In the genomic region with DNA sequence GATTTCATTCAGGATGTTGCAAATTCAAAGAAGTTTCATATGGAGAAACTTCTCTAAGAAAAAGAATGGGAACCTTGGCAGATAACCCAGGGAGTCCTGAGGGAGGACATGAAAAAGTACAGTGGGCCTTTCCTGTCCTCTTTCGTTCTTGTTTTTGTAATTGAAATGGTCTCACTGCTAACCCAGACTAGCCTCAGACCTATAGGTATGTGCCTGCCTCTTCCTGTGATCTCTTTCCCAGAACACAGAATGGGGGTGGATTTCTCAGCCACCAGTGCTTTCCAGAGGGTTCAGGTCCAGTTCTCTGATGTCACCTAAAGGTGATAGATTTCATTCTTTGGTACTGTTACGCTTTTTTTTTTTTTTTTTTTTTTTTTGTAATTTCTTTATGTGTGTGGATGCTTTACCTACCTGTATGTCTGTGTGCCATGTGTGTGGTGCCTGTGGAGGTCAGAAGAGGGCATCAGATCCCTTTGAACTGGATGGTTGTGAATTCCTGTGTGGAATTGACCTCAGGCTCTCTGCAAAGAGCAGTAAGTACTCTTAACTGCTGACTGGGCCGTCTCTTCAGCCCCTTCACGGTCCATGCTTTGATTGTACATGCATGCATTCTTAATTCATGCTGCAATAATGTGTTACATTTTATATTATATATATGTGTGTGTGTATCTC, we compare ENCODE assay signal across 1 mouse cellular context.
TF ChIP-seq lines count a peak whose summit lies in the region.

No protein-coding gene starts in this region.

TF ChIP-seq in CH12.LX, 34 proteins besides CTCF, POLR2A, EP300 and RAD21 (continued from another document):
- TF ChIP-seq ZKSCAN1 (IDR thresholded peaks at IDR 0.05; ENCODE audit: borderline replicate concordance, low read depth, low read length) (no peak), NRF1 (IDR thresholded peaks at IDR 0.05; ENCODE audit: low read depth, low read length) (no peak), E2F4 (IDR thresholded peaks at IDR 0.05; ENCODE audit: insufficient replicate concordance, low read depth, low read length) (no peak), USF1 (IDR thresholded peaks at IDR 0.05; ENCODE audit: low read depth, low read length) (no peak), MXI1 (IDR thresholded peaks at IDR 0.05; ENCODE audit: low read depth, low read length) (no peak), CHD1 (IDR thresholded peaks at IDR 0.05; ENCODE audit: low read depth, low read length) (no peak), UBTF (IDR thresholded peaks at IDR 0.05; ENCODE audit: low read depth, low read length) (no peak)
